Mouse (Mus musculus): ENCODE results near the gene Tcte2.
A peak's percentile ranks its signal among the peaks of the same experiment; 100 is the strongest.
"Not testable (repeated sequence)": the region's sequence is repeated elsewhere in the genome, so short reads cannot be mapped to it uniquely, and the experiment has no call there.

The Tcte2 gene

DNA sequence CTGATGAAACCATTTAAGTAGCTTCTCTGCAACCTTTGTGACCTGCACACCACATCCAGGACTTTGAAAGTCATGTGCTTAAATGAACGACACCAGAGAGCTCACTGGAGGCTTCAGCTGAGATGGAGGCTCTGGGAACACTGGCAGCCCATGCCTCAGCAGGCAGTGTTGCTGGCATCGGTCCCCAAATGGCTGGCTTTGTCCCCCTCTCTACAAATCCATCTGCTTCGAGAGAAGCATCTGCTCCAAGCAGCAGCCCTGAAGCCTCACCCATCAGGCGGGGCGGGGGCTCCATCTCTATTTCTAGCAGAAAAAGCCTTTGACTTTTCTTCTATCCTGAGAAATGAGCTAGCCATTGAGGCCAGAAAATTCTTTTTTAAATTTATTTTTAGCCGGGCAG is 80.5 kb downstream of the Tcte2 start:
- peak; percentile 86 for DNase-seq

DNA sequence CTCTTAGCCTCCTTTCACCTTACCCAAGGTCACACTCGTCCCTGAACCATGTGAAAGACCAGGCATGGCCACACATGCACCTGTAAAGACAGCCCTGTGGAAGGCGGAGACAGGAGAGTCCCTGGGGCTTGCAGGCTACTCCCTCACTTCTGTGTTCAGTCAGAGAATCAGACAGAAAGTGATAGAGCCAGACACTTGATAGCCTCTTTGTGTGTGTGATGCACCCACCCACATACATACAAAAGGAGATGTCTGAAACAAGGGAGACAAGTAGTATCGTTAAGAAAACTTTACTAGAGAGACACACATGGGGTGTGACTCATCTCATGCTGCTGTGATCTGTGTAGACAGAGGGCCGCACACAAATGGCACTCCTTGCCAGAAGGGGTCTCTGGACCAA is 81.3 kb downstream of the Tcte2 start:
- DNase-seq: no peak

DNA sequence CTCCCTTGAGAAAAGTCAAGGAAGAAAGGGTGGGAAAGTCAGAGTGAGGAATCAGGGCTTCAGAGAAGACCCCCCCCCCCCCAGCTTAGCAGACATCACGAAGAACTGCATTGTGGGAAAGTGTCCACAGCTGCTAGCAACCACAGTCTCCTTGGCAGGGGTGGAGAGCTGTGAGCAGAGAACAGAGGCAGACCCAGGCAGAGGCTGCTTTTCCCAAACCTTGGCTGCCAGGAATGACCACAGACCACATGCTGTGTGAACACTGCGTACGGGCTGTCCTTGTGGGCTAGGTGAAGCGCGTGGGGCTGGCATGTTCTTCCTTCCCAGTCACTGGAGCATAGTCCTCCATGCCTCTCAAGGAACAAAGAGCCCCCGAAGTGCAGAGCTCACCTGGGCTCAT is 81.9 kb downstream of the Tcte2 start:
- no peak for DNase-seq

DNA sequence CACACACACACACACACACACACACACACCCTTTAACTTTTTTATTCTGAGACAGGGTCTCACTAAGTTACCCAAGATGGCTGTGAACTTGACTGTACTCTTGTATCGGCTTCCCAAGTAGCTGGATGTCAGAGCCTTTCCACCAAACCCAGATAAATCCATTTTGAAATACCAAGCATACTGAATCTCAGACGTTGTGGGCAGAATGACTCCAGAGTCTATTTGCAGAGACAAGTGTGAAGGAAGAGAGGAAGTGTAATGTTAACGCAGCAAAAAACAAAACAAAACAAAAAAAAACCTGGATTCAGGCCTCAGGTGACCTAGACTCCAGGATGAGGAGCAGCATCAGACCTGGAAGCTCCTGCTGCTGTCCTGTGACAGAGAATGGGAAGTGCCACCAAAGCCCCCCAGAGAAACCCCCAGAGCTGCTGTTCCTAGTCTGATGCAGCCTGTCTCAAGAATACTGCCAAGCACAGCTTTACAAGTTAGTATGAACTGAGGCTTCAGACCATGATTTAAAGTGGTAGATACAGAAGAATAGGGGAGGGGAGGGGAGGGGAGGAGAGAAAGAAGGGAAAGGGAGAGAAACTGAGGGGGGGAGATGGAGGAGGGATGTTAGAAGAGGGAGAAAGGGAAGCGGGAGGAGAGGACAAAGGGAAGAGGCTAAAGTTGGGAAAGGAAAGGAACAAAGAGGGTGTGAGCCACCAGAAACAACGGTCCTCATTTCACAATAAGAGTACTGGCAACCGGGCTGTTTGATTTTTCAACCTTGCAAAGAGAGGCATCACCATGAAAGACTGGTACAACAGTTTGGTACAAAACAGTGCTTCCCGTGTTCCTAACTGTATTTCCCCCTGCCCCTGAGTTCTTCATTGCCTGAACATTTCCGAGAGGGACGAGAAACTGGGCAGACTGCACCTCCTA is 84.1 kb downstream of the Tcte2 start:
- DNase-seq: no peak

DNA sequence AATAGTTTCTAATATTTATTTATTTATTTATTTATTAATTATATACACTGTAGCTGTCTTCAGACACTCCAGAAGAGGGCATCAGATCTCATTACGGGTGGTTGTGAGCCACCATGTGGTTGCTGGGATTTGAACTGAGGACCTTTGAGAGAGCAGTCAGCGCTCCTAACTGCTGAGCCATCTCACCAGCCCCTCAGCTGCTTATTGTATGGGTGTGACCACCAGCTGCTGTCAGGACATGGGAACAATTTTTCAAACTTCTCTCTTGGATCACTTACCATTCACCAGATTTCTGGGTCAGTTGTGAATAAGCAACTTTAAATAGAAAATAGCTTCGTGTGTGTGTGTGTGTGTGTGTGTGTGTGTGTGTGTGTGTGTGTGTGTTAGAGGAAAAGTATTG is 85.5 kb downstream of the Tcte2 start:
- DNase-seq: not testable (repeated sequence)

DNA sequence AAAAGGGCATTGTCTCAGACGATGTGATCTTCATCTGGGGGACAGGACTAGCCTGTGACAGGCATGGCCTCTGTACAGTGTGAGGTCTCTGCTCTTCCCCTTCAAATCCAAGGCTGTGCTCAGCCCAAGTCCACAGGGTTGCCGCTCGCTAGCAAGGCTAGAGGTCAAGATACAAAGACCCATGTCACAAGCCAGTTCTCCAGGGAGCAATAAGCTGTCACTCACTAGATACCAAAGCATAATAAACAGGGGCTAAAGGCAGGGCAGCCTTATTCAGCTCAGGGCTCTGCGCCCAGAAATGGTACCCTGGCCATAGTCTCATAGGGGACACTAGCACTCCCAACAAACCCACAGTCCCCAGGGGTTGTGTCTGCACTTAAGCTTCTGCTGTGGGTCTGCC is 86.0 kb downstream of the Tcte2 start:
- no peak for DNase-seq

DNA sequence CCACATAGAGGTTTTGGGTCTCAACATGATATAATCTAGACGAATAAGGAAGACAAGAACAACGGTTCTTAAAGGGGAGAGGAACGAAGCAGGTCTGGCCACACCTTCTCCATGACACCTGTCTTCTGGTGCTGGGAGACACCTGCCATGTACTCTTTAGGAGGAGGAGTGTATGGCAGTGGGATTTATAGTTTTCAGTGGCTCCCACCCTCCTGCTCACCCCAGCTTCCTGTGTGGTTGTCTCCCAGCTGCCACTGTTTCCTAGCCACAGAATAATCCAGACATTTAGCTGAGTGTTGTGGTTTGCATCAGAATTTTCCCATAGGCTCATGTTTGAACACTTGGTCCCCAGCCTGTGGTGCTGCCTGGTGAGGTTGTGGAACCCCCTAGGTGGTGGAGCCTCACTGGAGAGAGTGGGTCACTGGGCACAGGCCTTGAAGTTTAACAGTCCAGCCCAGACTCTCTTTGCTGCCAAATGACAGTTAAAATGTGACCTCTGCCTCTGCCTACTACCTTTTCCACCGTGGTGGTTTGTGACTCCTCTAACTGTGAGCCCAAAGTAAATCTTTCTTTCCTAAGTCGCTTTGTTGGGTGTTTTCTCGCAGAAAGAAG is 86.8 kb downstream of the Tcte2 start:
- no peak for DNase-seq

DNA sequence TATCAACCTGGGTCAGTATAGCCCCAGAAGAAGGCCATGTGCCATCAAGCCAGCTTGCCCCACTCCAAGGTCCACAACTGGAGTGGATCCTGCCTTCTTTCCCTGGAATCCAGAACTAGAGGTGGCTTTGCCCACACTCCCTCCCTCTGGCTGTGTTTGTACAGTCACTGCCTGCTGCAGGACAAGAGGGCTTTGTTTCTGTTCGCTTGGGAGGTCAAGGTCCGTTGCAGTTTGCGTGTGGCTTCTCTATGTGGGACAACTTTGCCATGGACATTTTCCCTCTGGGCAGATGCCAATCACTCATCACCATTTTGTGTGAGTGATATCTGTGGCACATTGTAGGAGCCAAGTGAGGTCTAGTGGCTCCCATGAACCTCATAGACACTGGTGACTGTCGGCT is 89.9 kb downstream of the Tcte2 start:
- DNase-seq: no peak

DNA sequence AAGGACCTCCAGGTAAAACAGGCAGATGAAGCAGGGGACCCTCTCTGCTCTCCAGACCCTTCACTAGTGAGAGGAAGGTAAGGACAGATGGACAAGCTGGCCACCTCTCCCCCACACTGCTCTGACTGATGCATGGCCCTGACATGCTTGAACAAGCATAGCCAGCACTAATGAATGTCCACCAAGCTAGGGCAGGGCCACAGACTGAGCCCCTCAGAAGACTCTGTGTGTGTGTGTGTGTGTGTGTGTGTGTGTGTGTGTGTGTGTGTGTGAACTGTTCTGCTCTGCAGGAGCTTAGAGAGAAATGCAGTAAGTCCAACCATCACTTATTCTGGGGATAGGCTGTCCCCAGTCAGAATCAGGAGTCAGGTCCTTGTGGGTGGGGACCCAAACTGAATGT is 91.4 kb downstream of the Tcte2 start:
- DNase-seq: no peak

DNA sequence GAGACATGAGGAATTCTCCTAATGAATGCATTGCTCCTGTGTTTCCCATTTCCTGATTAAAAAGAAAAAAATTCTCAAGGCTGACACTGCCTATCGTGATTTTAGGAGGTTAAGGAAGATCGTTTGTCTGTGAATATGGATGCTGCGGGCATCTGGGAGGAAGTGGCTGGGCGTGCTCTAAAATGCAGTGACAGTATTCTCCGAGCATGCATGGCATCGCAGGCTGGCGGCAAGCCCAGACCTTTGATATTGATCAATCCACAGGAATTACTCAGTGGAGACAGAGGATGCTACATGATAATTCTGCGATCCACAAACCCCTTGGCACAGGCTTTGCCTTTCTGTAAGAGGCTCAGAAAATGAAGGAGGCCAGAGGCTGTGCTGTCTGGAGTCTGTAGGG is 92.4 kb downstream of the Tcte2 start:
- DNase-seq: peak; percentile 56

DNA sequence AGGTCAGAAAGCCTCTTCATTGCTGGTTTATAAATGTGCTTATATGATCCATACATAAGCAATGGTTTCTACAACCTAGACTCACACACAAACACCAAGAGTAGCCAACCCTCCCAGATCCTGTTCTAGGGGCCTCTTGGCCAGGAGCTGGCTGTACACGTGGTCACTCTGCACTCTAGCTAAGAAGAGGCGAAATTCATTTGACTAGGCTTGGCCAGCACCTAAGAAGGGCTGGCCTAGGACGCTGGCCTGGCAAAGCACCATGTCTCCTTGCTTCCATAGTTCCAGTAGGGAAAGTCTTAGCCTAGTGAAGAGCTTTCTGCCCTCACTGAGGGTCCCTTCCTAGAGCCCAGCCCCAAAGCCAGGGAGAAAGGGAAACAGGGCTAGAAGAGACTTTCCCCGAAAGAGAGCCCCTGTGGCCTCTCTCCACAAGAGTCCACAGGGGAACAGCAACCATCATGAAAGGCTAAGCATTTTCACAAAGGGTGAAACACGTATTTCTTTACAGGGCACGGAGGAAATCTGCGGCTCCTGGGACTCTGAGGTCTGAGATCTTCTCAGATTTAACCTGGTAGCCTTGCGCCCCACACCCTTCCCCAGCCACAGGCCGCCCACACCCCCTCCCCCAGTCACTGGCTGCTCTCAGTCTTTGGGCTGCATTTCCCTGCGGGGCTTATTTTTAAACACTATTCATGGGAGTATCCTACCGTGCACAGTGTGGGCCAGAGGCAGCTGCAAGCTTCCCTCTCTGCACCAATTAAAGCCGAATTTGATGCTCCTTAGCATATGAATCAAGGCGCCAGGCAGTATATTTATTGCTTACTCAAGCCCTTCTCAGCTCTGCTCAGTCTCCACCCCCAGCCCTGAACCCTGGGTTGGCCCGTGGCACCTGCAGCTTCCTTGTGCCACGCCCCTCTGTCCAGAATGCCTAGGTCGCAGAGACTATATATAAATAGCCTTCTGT is 93.3 kb downstream of the Tcte2 start:
- peak; percentile 43 for DNase-seq

DNA sequence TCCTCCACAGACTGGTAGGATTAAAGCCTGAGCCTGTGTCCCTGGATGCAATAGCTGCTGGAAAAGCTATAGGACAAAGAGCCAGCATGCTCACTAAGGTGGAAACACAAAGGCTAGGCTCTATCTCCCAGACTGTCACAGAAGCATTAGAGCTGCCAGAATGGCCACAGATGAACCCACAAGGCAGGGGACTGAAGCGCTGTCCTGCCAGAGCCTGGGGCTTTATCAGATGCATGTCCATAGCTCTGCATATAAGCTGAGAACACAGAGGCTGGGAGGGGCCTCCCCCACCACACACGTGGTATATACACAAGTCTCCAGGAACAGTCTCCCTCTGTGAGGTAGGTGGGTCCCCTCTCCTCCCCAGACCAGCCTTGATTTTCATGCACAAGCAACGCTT is 94.6 kb downstream of the Tcte2 start:
- DNase-seq: no peak

DNA sequence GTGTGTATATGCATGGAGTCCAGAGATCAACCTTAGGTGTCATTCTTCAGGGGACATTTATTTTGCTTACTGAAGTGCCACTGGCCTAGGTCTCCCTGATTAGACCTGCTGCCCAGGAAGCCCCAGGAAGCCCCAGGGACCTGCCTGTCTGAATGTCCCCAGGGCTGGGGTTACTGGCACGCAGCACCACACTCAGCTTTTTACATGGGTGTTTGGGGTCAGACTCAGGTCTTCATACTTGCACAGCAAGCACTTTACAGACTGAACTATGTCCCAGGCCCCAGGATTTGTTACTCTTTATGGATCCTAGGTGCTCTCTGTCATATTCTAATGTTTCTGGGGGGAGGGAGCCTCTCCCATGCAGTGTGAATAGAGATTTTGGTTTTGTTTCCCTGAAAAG is 95.9 kb downstream of the Tcte2 start:
- DNase-seq: no peak

DNA sequence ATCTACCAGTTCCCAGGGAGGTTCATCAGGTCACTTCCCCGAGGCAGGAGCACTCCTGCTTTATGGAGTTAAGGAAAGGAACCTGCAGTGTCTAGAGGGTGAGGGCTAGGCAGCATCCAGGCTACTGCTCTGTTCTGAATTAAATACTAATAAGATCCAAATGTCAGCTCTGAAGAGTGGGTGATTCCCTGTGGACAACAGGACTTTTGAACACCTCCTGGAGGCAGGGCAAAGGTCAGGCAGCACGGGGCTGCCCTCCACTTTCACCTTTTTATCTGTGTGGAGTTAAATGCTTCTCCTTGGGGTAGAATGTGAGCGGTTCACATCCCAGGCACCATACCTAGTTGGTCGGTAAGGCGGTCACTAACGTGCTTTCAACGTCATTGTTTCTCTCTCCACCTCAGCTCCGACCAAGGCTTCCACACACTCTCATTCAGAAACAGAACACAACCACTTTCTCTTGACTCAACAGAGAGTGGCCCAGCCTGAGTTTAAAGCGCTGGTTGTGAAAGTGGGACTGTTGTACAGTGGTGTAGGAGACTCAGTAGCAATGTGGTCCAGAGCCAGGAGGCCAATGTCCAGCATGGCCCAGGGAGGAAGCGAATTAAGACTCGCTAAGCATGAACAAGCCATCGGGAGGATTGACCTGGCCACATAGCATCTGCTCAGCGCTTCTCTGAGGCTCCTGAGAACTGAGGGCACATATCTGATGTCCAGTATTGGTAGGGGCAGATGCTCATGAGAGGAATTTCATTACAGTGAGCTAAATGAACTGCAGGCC is 98.0 kb downstream of the Tcte2 start:
- no peak for DNase-seq
